Mouse (Mus musculus) adrenal gland, adult 8-10 months (tissue): Measurements from ENCODE around the gene Limch1. TPM values are rescaled to one million over a fixed set of nuclear protein-coding genes. Genes with fewer than 3 reads are reported as not detected.

Source experiments
- DNase-seq: peaks from one replicate; pipeline ENCODE4 v3.0.0; 2022
- total RNA-seq, 4 experiments: library from RNA; stranded (reverse); gene quantifications; 2 replicates each; pipeline ENCODE4 v1.2.4; 2022

The Limch1 gene
- total RNA-seq, 4 experiments from 2014 or later, result 68.6 to 110 (median 87.5) TPM

DNA sequence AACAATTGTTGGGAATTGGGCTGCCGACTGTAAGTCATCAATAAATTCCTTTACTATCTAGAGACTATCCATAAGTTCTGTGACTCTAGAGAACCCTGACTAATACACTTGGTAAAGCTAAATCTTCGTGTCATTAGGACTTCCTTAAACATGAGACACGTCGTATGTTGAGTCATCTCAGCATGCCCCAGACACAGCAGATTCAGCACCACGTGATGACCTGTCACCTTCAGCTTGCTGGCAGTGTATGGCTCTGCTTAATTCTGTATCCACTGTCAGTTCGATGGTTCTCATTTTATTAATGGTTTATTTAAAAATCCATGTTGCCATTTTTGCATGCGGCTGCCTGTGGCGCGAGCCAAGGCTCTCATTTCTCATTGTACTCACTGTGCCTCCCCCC, 298.3 kb downstream of the Limch1 start:
- DNase-seq, result no peak

DNA sequence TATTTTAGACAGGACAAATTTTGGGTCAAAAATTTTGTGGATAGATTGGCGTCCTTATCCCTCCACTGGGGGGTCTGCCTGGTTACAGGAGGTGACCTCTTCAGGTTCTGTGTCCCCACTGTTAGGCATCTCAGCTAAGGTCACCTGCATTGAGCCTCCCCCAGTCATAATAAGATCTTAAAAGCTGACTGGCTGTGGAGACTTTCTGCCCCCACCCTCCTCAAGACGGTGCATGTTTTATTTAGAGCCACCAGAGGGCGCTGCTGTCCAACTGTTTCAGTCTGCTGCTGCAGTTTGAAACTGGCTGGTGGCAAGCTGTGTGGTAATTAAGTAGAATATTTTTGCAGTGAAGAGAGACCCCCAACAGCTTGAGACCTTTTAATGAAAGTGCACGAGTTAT, 302.4 kb downstream of the Limch1 start:
- DNase-seq, result no peak

DNA sequence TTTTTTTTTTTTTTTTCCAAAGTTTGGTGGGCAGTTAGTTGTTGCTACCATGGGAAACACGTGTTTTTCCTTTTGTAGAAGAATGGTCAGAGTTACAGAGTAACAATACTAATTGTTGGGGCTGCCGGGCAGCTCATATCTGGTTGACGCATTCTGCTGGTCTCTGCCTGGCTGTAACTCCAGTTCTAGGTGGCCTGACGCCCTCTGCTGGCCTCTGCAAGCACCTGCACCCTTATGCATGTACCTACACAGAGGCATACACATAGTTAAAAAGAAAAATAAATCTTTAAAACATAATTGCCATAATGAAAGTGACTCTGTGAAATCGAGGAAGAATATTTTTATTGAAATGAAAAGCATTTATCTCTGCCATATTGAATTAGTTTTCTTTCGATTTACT, 312.2 kb downstream of the Limch1 start:
- DNase-seq, result no peak

DNA sequence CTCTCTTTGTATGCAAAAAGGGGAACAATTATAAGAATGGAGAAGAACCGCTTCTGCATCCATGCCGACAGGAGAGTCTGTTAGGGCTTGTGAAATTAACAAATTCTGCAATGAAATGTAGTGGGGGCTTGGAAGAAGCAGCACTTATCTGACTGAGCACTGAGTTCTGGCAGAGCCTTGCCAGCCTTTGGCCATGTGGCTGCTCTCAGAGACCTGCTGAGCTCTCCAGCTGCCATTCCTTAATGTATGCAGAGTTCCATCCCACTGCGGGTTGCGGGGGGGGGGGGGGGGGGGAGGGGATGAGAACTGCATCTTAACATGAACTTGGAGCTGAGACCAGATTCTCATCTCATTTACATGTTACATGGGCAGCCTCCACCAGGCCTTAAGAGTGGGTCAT, 314.9 kb downstream of the Limch1 start:
- DNase-seq, result no peak

GRCm38 (mm10) chr5:67063596-67063995, 318.0 kb downstream of the Limch1 start:
- no peak for DNase-seq

GRCm38 (mm10) chr5:67083117-67083516, 337.5 kb downstream of the Limch1 start:
- no peak for DNase-seq

GRCm38 (mm10) chr5:67090856-67091255, 345.2 kb downstream of the Limch1 start:
- no peak for DNase-seq

DNA sequence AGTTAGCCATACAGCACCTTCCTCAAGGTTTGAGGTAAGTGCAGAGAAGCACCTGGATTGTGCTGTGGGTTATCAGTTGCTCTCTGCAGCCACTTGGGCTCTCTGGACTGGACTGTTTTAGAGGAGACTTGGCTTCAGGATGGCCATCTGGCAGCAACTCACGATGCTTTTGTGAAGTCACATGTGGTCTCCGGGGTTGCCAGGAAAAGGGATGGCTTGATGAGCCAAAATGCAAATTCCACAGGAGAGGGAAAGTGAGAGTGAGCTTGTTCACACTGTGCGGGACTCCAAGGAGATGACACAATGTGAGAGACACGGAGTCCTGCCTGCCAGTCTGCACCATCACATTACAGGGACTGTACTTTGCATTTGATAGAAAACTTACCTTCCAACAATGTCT, 346.1 kb downstream of the Limch1 start:
- no peak for DNase-seq

DNA sequence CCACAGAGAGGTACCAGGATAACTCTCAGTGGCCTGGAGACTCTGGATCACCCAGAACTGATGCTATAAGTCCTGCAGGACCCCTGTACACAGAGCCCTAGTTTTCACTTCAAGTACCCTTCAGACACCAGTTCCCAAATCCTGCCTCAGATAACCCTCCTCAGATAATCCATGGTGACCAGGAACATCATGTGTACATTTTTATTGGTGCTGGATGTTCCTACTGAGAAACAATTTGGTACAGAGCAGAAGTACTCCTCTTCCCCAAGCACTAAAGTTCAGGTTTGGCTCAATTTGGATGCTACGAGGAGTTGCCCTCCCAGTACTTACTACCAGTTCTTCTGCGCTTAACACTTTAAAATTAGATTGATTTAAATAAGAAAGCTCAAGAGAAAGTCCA, 348.4 kb downstream of the Limch1 start:
- no peak for DNase-seq

- DNase-seq, result no peak
Measured at GRCm38 (mm10) chr5:67095153-67095552, 349.5 kb downstream of the Limch1 start.

DNA sequence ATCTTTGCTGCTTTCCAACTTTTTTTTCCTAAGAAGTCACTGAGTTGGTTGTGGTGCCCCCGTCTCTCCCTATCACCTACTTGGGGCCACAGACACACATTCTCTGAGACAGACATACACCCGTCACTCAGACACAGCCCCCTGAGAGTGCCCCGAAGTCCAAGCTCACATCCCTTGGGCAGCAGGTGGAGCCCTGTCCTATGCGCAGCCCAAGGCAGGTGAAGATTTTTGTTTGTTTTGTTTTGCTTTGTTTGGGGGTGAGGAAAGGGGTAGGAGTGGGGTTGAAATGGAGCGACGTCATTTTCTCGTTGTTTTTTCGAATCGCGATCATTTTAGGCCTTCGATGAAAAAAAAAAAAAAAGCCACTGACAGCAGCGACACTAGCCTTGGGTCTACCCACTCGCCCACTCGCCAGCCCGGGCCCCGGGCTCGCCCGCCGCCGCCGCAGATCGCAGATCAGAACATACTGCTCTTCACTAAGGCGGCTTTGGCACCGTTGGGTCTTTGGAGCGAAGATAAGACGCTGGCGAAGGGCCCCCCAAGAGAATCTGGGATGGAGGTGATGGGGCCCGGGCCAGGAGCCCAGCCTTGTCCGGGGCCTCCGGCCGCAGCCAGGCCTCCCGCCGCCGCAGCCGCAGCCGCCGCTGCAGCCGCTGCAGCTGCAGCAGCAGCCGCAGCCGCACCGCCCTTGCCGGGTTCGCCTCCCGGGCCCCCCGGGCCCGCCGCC, 350.2 kb downstream of the Limch1 start:
- no peak for DNase-seq

DNA sequence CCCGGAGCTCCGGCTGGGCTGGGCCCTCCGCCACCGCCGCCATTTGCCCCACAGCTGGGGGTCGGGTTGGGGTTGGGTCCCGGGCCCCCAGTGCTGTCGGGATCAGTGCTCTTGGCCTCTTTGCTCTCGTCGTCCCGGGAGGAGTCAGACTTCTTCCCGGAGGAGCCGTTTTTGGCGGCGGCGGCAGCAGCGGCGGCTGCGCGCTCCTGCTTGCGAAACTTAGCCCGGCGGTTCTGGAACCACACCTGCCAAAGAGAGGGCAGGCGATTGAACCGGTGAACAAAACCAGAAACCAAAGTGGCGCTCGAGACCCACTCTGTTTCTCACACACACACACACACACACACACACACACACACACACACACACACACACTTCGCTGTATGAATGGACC, 350.7 kb downstream of the Limch1 start:
- DNase-seq, result no peak

GRCm38 (mm10) chr5:67097106-67098050, 351.8 kb downstream of the Limch1 start:
- no peak for DNase-seq

DNA sequence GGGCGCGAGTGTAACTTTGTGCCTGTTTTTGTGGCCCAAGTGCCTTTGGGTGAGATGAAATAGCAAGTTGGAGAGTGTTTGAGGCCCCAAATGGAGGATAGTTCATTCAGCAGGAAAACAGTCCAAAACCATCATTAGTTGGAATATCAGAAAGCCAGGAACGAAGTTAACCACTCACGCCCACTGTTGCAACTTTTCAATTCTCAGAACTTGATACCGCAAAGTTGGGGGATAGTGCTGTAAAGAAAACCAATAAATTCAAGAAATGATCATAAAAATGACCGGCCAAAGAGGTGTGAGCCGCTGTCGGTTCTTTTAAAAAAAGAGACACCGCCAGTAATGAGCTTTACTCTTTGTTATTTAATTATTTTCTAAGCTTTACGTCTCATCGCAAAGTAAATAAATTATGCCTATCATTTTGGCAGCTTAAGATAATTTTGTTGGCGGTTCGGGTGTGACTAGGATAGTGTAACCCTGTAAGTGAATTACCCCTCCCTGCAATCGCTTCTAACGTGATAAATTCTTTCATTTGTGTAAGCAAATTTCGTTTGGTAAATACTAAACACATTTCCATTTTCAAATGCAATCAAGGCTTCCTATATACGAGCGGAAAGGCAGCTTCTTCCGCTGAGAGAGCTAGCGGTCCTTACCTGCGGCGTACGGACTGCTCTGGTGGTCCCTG, 352.6 kb downstream of the Limch1 start:
- no peak for DNase-seq

GRCm38 (mm10) chr5:67098733-67099323, 353.2 kb downstream of the Limch1 start, which contains the start of gene Phox2b:
Gene Phox2b, minus strand, starts transcription at chr5:67099301.
- DNase-seq, result no peak

DNA sequence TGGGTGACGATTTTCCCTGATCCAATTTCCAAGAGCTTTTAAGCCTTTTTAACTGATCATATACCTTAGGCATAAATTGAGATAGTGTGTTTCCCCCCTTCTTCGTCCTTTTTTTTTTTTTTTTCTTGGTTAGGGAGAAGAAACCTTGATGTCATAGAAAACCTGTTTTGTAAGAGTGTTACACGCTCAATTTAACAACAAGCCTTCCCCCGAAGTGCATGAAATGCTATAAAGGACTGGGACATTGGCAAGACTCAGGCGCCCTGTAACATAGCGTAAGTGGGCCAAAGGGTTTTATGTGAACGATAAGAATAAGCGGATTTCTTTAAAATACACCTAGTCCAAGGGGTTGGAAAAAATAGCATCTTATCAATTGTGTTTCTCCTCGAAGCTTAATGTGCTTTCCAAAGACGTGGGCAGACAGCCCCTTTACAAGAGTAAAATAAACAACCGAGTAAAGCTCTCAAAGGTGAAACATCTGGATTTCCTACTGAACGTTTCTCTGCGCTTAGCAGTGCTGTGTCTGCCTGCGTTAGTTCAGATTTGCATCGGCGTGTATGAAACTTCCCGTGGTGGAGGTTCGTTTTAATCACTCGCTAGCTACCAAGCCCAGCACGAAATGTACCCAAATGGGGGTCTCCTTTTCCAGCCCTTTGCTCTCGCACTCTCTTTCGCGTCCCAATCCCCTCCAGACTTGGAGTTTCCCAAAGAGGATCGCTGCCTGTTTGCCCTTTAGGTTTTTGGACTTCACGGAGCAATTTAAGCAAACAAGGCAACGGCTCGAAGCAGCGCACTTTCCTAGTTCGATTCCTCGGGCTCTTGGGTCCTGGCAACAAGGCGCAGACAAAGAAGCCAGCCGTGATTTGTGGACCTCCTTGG, 354.0 kb downstream of the Limch1 start:
- no peak for DNase-seq

DNA sequence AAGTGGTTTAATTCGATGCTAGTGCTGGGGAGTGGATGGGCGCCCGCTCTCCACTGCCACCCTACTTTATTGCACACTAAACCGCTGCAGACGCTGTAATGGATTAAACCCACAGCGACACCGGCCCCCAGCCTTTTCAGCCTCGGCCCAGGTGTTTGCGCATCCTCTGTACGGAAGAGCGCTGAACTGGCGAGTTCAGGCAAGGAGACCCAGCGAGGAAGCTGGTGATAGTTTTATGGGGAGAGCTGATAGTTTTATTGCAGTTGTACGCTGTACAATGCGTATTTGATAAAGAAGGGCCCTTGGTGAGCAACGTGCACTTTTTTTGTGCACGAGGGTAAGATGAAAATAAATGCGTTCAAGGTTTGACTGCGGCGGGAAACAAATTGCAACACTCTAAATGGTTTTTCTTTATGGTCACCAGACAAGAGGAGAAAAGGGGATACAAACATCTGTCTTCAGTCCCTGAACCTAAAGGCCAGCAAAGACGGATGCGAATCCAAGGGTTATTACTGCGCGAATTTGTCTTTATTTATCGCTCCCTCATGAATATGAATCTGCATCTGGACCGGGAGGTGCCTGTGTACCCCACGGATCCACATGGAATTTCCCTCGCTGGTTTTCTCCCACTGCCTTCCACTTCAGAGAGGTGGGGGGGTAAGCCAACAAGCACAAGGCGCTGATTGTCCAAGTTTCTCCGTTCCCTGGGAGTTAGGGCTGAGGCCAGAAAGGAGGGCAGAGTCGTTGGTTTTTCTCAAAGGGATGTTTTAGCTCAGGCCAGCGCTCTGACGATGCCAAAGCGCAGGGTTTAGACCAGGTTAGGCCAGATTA, 355.2 kb downstream of the Limch1 start:
- no peak for DNase-seq

GRCm38 (mm10) chr5:67101395-67101760, 355.8 kb downstream of the Limch1 start:
- DNase-seq, result no peak

- DNase-seq, result no peak
Measured at GRCm38 (mm10) chr5:67101793-67102600, 356.4 kb downstream of the Limch1 start.

DNA sequence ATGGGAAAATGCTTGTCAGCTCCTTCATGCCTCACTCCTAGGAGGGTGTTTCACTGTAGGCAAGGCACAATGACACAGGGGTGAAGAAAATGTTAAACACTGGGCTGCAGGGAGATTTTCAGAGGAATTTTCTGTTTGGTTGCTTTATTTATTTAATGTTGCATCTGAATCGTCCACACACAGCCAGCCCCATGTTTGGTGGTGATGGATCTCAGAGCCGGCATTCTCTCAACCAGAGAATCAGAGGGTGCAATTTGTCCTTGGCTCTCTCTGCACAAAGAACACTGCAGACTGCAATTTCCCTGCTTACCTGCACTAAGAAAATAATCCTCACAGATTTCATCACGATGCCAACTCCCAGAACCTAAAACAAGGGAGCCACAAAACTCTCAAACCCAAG, 357.4 kb downstream of the Limch1 start:
- no peak for DNase-seq
